Mouse (Mus musculus) CD8-positive naive resting alpha-beta T cell, adult 2 months (primary cell): Measurements from ENCODE around the gene Nckap5l.

ENCODE experiments used
- DNase-seq, 2 experiments: peaks; one replicate each; pipeline ENCODE4 v3.0.0; 2022; ENCODE audit warnings: low read depth in 2 of 2, low spot score in 2 of 2

Gene Nckap5l

DNA sequence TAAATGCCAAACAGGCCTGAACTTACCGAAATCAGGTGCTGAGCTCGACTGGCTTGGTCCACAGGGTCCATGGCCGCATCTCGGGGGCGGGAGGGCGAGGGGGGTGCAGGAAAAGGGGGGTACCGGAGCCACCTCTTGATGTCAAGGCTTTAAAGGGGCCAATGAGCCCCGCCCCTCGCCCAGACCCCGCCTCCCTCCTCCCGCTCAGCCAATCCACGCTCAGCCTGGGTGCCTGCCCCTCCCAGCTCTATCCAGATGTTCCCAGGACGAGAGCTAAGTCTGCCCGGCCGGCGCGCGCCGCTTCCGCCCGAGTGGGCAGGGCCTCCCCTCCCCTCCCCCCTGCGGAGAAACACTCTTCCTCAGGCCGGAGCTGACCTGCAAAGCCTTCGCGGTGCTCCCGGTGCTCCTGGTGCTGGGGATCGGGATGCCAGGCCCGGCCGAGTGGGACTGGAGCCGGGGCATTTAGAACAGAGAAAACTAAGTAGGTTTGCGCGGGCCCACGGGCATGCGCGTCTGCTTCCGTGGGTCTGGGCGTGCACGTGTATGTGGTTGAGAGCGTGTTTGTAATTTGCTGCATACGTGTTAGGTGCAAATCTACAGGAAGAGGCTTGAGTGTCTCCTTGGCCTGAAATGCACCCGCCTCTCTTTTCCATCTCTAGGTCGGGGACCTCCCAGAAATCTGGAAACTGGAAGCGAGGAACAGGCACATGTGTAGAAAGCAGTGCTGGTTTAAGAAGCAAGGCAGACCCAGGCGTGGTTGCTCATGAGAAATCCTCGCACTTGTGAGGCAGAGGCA is at the start of gene Nckap5l:
TSS of gene Nckap5l (minus strand) at position 143 of the 796 bp plus-strand sequence.
- DNase-seq, result peak; percentile 86 to 93

DNA sequence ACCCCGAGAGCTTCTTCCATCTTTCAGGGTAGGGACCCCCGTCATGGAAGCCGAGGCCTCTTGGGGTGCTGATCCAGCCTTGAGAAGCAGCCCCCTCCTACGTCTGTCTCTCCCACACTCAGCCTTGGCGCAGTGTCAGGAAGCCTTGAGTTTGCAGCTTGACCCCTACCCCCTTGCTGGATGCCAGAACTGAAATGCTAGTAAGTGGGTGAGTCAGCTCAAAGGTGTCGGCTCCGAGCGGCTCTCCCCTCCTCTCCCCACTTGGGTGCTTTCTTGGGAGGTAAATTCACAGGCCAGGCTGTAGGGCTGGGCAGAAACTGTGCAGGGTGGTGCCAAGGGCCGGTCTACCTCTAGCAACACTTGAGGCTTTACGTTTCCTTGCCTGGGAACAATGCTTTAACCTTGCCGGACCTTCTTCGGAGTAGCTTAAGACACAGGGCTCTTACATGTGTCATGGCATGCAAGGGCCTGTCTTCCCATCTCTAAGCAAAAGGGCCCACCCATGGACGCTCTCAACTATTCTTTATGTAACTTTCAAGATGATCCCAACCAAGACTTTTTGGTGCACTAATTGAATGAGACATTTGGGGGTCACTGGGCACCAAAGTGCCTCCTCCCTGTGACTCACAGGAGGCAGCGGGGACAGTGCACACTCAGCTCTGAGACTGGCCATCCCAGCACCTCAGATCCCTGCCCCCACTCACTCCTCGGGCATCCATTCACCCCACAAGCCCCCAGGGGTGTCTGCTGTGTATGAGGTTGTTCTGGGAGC is 48.0 kb upstream of the Nckap5l start:
- no peak for DNase-seq

DNA sequence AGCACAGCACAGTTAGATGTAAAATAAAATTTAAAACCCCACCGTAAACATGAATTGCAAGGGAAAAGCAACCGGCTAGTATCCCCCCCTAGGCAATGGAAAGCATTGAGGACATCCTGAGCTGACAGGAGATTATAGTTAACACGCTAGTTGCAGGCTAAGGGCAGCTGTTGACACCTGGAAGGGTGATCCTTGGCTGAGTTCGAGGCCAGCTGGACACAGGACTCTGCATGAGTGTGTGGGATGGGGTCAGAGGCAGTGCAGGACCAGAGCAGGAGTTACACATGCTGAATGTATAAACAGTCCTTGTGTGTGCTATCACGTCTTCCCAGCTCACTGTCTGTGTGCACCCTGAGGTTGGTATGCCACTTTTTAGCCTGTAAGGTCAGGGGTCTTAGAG is 45.7 kb upstream of the Nckap5l start:
- no peak for DNase-seq

DNA sequence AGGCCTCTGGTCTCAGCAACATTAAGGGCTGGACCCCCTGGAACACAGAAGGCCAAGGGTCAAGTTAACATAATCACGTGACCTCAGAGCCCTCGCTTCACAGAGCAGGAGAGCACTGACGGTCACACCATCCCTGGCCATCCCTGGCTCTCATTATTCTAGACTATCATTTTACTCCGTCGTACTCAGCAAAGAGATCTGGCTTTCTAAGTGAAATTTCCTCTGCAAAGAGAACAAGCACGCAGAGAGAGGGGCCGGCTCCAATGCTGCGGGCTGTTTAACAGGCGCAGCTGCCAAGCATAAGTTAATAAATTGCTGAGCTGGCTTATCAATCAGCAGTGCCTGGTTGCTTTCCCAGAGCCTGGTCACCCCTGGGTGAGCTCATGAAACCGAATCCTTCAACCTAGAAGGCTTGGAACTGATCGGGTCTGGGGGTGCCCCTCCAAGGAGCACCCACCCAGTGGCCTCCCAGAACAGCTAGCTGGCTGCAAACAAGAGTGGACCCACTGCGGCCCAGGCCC is 44.8 kb upstream of the Nckap5l start:
- DNase-seq, result no peak

GRCm38 (mm10) chr15:99501292-99502260 is 44.0 kb upstream of the Nckap5l start:
- no peak for DNase-seq

- DNase-seq, result no peak
Measured at GRCm38 (mm10) chr15:99500320-99500719, 42.8 kb upstream of the Nckap5l start.

GRCm38 (mm10) chr15:99499726-99500125 is 42.2 kb upstream of the Nckap5l start:
- no peak for DNase-seq

DNA sequence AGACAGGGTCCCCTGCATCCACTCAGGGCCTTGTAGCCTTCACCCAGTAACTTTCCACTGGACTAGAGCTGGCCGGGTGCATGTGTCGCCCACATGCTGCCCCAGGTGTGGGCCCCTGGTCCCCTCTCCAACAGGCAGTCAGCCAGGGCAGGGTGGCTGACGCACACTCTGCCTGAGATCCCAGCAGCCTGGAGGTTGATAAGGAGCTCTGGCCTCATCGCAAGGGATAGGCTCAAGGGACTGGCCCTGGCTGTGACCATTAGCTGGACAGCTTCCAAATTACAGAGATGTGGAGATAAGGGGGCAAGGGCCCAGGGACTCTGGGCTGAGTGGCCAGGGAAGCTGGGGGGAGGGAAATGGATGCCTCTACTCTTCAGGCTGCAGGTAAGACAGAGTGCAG is 41.2 kb upstream of the Nckap5l start:
- DNase-seq, result no peak

DNA sequence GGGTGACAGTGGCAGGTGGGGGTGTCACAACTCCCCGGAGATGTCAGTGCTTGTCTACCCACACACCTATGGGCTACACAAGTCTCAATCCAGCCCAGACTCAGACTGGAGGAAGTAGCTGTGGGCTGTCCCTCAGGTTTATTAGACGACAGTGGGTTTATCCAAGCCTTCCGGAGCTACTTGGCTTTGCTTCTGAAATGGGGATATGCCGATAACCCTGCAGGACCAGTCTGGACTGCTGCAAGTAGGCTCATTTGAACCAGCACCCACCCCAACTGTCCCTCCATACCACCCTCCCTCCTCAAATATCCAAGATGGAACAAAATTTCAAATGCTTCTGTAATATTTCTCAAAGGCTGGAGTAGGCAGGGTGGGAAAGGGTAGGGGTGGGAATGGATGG is 40.8 kb upstream of the Nckap5l start:
- no peak for DNase-seq

DNA sequence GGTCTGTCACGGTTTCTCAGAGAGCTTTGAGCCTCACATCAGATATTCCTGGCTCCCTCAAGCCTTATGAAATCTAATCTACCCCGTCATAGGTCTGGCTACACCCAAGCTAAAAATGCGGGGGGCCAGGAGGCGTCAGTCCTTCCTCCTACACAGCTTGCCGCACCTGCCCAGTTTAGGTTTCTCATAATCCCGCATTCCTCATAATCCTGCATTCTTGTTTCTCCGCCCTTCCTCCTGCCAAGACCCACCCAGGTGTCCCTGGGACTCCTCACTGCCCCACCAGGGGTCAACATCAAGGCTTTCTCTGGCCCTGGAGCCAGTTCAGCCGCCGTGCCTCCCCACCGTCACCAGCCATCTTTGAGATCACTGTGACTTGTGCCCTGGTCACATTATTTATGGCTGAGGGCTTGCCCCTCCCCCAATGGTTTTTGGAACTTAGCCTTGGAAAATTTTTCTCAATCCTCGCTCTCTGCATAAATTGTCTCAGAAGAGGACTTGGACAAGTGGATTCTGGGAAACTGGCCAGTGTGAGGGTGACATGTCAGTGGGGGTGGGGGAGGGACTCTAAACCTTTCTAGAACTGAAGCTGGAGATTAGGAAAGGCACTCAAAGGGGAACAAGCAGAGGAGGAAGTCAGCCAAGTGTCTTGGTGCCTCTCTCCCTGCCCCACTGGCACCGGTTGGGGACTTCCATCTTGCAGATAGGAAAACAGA is 40.1 kb upstream of the Nckap5l start:
- DNase-seq, result no peak

DNA sequence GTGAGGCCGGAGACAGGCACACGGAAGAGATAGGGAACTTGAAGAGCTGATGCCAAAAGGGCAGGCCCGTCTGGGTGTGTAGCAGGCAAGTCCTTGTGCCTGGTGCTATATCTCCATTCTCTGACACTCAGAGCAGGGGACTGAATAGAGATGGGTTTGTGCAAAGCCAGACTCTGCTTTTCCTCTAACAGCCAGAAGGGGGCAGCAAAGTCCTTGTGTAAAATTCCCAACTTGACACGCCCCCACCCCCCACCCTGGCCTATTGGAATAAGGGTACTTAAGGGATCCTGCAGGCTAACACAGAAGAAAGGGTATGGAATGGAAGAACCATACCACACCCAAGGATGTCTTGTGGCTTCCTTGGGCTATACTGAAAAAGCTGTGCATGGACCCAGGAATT is 39.5 kb upstream of the Nckap5l start:
- no peak for DNase-seq

DNA sequence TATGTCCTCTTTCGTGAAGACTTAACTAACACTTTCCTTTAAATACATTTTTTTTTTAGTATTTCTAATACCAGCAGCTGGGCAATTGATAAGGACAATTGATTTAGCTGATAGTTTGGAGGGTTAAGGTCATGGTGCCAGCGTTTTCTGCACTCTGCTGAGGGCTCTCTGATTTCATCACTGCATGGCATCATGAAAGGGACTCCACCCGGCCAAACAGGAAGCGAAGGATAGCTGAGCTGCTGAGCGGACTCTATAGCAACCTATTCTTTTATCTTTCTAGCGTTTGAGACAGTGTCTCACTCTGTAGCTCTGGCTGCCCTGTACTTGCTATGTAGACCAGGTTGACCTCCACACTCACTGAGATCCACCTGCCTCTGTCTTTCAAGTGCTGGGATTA is 27.2 kb upstream of the Nckap5l start:
- no peak for DNase-seq

DNA sequence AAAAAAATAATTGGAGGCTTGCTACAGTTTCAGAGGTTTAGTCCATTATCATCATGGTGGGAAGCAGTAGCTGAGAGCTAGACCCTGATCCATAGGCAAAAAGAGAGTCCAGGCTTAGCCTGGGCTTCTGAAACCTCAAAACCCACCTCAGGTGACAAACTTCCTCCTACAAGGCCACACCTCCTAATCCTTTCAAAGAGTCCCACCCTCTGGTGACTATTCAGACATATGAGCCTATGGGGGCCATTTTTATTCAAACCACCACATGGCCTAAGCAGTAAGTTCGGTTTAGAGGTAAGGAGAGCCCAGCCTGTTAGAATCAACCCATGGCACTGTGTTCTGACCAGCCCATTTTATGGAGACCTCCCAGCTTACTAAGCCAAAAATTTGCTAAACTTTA is 18.3 kb upstream of the Nckap5l start:
- no peak for DNase-seq

DNA sequence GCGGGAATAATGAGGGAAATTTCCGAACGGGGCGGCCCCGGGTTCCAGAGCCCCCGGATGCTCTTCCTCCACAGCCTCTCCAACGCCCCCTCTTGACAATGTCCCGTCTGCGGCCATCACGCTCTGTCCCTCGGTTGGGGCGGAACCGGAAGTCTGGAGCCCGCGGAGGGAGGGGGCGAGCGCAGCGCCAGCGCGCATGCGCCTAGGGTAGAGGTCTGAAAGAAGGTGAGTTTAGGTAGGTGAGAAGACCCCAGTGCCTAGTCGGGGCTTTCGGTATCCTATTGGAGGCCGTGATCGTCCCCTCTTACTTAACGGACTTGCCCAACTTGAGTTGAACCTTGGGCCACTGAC is 17.0 kb upstream of the Nckap5l start, which contains the start of gene Bcdin3d:
TSS of gene Bcdin3d (minus strand) at position 155 of the 351 bp plus-strand sequence.
- peak; percentile 75 to 82 for DNase-seq

DNA sequence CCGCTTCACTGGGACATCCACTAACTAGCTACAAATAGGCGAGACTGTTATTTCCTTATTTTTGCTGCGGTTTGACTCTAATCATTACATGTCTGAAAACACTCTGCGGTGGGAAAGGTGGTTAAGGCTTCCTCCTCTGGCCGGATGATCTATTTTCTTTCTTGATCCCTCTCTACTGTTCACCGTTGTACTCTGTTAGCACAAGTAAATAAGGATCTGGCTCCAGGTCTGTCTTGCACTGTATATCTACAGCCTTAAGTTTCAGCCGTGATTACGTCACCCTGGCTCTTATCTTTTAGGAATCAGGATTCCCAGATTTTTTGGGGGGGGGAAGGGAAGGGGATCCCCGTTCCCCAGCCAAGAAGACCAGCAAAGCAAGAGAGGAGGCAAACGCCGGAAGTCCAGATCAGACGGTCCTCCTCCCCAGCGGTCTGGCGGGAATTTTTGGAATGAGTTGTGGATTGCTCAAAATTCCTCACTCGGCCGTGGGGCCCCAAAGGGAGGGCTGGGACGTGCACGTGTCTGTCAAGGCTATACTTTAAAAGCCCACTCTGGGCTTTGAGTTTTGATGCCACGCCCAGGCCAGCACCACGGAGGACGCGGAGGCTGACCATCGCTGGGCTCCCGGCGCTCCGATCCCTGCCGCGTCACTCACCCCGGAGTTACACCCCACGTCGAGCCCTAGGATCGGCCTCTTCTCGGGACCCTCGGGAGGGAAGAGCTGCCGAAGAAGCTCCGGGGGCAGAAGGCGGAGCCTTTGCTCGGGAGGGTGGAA is 16.4 kb upstream of the Nckap5l start:
- no peak for DNase-seq

DNA sequence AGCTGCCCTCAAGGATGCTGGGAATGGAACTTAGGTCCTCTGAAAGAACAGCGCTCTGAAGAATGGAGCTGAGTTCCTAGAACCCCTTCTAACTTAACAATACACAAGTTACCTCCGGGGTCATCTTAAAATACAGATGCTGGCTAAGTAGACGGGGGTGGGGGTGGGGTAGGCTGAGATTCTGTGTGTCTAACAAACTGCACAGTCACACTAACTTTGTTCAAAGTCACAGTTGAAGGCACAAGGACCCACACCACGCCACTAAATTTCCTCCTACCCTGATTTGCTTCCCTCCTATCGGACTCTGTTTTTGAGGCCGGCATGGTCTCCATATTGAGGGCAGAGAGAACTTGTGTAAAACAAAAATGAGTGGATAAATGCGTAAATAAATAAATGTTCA is 15.4 kb upstream of the Nckap5l start:
- no peak for DNase-seq

- DNase-seq, result no peak
Measured at GRCm38 (mm10) chr15:99471677-99472063, 14.1 kb upstream of the Nckap5l start.

DNA sequence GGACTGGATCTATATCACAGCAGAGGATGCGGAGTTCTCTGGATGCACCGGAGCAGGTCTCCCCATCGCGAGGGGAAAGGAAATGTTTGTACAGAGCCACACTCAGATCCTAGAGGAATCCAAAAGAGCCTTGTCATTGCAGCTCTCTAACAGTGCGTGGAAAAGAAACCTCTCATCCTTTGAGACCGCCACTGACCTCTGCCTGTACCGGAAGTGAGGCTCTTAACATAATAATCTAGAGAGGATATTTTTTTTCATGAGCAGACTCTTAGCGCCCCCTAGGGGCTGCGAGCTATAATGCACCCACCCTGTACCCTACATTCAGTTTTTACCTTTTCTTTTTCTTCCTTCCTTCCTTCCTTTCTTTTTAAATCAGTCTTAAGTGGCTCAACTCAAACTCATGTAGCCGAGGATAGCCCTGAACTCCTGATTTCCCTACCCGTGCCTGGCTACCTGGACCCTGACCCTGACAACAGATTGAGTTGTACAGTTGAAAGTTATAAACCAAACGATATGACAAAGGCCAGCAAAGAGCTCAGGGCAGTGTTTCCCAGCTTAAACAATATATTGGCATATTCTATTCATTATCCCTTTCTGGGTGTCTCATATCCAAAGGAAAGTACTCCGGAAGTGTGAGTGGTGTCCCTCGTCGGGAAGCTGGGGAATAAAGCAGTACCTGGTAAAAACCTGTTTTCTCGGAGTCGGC is 13.6 kb upstream of the Nckap5l start:
- peak; percentile 28 to 55 for DNase-seq

- no peak for DNase-seq
Measured at GRCm38 (mm10) chr15:99470224-99470761, 12.7 kb upstream of the Nckap5l start.
